Mouse (Mus musculus): ENCODE measurements around the gene Lrrtm3.

Gene Lrrtm3

DNA sequence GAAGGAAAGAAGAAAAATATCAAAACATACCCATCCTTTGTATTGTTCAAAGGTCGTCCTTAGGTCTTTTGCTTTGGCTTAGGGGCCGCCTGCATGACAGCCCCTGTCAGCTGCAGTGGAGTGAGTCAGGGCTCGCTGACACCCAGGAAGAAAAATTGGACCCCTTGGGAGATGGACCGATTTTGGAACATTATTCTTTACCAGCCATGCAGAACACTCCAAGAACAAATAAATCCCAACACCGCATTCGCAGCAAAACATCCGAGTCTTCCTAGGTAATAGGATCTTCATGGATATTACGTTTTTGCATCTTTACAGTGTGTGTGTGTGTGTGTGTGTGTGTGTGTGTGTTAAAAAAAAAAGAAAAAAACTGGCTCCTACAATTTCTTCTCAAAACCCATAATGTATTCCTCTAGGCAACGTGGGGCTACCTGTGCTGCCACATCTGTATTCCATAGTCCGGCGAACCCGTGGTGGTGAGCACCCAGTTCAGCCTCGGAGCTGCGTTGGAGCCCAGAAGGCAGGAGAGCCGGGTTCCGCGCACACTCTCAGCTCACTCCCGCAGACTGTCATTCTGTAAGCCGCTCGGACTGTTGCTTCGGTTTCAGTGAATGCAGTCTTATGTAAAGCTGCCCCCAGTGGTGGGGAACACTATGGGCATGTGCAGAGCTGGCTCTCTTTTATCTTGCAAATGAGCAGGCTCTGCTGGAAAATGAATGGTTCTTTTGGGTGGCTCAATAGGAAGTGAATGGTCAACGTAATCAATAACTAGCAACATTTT, at the start of gene Lrrtm3:
TSS of gene Lrrtm3 (minus strand) at position 598 of the 781 bp plus-strand sequence.
- no peak for DNase-seq (ENCODE audit: extremely low read depth, insufficient read length, low spot score)

DNA sequence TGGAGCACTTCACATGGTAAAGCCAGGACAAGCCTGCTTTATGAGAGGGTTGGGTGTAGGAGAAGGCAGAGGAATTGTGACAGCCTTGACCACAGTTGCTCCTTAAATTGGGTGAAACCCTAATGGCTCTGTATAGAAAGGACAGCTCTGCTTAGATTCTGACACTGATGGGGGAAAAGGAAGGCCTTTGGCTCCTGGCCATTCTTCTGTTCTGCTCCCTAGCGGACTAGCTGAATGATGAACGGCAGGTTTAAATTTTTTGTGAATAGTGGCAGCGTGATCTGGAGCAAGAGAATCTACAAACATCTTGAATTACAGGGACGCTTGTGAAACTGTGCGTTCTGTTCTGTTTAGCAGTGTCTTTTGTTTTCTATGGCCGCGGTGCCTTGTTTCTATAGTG, 45.4 kb upstream of the Lrrtm3 start:
- no peak for DNase-seq (ENCODE audit: extremely low read depth, insufficient read length, low spot score)

DNA sequence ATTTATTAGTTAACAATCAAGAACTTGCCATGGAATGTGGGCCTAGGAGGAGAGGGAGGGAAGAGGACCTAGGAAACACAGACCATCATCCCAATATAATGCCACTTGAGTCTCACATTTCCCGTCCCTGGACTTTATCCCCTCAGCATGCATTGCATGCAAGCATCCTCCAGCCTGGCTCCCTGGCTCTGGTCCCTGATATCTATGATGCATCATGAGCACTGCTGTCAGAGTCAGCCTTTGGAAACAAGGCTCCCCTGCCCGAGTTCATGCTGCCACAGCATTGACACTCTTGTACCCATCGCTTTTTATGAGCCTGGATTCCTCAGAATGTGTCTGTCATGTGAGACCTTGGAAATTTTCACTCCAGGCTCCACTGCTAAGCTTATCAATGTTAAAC, 43.4 kb upstream of the Lrrtm3 start:
- no peak for DNase-seq (ENCODE audit: extremely low read depth, insufficient read length, low spot score)

DNA sequence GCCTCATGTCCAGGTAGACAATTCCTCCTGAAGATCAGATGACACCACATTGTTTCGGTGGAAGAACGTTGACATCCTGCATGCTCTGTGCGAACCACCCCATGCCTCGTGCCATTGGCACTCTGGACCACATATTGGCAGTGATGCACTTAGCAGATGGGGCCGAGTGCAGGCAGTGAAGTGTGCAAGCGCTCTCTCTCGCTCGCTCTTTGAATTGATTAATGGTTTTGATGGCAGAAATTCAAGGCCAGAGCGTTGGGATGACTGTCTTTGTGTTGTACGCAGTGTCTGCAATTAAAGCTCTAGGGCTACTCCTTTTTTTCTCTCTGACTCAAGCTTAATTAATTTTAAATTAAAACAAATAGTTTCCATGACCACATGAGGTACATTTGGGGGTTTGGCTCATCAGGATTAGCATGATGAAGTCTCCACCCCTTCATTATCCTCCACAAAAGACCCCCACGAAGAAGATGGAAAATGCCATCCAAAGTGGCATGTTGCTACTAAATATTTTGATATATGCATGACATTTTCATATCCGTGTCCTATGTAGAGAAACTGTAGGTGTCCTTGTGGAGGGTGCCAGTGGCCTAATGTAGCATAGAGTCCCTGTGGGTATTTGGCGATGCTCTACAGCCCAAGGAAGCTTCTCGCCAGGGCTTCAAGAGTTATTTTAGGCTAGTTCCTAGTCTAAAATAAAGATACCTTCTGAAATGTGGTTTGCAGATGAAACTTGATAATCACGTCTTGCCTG, 40.5 kb upstream of the Lrrtm3 start:
- DNase-seq (ENCODE audit: extremely low read depth, insufficient read length, low spot score): no peak

DNA sequence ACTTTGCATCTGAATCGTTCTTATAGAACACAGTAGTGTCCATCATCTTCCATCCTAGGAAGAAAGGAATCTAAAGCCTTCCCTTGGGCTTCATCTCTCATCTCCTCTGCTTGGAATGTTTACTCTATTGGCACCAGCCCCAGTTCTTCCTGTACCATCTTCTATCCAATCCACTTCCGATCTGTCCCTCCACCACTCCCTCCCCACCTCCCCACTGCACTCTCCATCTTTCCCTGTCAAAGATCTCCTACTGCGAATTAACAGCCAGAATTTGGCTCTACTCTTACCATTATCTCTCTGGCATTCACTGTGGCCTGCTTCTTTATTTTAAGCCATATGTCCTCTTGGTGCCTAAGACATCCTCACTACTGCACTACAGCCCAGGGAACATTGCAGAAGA, 28.8 kb upstream of the Lrrtm3 start:
- no peak for DNase-seq (ENCODE audit: extremely low read depth, insufficient read length, low spot score)

DNA sequence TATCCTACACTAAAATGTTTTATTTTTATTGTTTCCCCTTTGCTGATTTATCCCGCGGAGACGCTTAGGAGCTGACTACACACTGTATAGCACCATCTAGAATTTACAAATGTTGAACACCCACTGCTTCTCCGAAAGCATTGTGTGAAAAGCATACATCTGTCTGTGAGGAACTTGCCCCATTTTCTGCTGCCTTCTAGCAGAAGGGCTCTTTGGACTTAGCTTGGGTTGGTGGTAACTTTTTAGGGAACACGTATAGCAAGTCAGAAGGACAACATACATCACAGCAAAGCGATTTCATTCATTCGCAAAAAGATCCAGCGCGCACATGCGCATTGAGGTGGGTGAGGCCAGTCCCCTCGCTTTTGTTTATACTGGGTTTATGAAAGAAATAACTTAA, 25.2 kb upstream of the Lrrtm3 start:
- DNase-seq (ENCODE audit: extremely low read depth, insufficient read length, low spot score): no peak

DNA sequence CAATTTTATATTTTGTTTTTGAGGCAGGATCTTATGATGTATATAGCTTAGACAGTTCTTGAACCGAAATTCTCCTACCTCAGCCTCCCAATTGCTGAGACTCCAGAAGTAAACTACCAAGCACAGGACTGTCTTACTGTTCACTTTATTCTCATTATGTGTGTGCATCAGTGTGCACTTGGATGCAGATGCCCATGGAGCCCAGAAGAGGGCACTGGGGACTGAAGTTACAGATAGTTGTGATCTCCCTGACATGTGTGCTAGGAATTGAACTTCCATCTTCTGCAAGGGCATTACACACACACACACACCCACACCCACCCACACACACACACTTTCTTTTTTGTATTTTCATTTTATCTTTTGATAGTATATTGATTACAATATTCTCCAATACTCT, 6.5 kb upstream of the Lrrtm3 start:
- no peak for DNase-seq (ENCODE audit: extremely low read depth, insufficient read length, low spot score)

DNA sequence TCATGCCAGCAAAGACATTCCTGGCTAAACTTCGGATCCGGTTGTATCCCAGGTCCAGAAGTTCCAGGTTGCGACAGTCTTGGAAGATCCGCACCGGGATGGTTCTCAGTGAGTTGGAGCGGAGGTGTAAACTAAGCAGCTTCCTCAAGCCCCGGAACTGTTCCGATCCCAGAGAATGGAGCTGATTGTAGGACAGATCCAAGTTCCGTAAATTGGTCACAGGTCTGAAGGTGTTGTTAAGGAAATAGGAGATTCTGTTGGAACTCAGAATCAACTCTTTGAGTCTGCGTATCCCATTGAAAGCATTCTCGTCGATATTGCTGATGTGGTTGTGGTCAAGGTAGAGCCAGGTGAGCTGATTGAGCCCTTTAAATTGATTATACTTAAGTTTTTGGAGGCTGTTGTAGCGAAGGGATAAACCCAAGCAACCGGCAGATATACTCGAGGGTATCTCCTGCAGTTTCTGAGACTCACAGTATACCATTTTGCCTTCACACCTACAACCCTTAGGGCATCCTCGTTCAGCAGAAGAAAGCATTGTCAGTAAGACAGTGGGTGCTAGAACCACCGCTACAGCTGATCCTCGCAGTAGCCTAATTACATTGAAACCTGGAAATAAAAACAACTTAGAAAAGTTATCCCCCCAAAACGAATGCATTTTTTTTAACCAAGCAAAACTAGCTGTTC, 1.2 kb downstream of the Lrrtm3 start:
- DNase-seq (ENCODE audit: extremely low read depth, insufficient read length, low spot score): no peak

DNA sequence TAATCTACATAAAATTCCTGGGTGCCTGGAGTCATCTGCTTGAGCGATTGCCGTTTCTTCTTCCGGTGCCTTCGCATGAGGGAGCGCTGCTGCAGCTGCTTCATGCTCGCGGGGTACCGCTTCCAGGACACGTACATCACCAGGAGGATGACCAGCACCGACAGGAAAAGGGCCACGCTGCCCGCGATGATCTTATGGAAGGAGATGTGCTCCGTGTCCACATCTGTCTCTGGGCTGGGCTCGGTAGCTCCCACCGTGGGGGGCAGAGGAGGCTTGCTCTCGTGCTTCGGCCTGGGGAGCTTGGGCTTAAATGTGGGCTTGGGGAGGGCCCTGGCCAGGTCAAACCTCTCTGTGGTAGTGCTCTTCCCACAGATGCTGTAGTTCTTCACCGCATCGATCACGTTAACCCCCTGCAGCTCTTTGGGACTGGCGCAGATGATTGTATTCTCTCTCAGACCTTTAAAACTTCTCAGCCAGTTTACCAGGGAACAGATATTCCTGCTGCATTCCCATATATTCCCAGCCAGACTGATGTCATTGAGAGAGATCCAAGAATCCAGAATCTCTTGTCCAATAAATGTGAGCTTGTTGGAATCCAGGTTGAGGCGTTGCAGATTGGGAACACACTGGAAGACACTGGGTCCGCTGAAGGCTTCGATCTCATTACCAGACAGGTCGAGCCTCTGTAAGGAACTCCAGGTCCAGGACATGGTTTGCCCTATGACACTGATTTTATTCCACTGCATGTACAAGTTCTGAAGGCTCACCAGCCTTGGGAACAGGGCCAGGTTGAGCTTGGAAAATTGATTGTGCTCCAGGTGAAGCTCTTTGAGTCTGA, 1.9 kb downstream of the Lrrtm3 start:
- no peak for DNase-seq (ENCODE audit: extremely low read depth, insufficient read length, low spot score)

DNA sequence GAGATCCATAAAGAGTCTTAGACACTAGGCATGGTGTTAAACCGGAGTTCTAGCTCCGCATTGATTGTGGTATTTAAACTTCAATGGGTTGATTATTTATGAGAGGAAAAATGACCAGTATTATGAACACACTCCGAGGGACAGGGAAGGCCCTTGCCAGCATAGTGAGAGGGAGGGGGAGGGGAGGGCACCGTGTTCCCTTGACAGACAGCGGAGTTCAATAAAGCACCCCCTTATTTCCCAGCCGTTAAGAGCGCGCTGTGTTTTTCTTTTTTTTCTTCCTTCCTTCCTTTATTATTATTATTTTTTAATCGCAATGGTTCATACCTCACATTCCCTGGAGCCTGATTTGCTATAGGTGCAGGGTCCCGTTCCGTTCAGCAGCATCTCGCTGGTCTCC, 2.6 kb downstream of the Lrrtm3 start:
- no peak for DNase-seq (ENCODE audit: extremely low read depth, insufficient read length, low spot score)

DNA sequence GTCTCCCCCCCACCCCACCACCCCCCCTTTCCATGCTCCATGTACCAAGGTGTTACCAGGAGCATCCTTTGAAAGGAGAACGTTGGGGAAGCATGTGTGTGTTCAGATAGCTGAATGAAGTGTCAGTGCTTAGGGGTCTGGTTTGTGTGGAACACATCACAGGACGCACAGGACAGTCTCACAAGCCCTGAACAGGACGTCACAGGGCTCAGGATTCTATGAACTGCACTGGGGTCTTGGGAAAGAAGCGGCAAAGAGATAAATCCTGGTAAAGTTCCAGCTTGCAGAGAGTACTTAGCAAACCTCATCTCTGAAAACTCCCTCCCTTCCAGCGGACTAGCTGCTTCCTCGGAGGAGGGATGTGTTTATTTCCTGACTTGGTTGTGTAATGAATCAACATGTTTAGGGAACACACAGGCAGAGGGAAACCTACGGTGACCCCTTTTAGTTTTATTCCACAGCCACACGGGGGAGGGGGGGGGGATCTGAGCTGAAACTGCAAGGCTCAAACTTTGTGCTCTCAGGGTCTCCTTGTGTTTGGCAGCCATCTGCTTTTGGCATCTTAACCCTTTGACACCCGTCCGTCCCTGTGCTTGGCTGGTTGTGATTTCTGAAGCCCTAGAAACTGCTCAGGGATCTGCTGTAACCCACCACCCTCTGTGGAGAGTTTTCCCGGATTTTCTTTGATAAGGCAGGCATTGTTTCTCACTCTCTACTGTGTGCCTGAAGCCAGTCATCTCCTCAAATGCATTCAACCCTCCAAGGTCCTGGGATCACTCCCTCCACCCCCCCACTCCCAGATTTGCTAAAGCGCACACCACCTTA, 3.3 kb downstream of the Lrrtm3 start:
- no peak for DNase-seq (ENCODE audit: extremely low read depth, insufficient read length, low spot score)

DNA sequence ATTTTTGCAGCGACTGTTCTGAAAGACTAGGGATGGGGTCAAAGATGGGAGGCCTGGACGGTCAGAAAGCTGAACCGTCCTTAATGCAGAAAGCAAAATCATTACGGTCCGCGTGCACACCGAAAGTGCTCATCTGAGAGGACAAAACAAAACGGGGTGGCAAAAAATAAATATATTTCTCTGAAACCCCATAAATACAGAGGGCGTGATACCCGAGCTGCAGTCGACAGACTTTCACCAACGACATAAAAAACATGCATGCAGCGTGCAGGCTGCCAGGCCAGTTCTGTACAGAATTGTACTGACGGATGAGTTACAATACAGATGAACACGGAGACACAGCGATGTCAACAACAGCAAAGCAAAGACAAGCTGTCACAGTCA, 3.9 kb downstream of the Lrrtm3 start:
- DNase-seq (ENCODE audit: extremely low read depth, insufficient read length, low spot score): no peak

DNA sequence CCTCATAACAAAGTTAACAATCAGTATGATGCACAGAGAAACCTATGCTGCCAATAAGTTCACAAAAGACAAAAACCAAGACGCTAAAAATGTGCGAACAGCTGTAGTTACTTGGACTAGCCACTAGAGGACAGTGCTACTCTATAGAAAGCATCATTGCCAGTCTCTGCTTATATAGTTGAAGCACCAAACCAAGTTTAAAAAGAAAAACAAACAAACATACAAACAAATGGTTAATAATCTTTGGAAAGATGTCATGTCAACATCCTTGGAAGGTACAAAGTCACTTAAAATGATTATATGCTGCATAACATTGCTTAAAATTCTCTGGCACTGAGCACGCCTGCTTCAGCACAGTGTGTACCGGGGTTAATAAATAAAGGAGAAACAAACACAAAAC, 5.6 kb downstream of the Lrrtm3 start:
- no peak for DNase-seq (ENCODE audit: extremely low read depth, insufficient read length, low spot score)

DNA sequence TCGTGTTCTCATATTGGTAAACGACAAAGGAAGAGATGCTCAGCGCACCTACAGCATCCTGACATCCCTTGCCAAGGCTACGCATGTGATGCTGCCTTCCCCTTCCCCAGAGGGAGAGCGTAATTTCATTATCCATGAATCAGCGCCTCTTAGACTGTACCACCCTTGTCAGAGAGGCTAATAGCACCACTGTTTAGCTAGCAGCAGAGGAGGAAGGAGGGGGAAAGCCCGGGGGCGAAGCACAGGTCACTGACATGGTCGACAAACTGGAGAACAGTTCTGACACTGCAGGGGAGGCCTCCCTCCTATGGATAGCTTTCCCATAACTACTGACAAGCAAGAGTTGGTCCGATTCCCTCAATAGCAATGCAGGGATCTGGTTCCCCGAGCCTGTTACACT, 6.3 kb downstream of the Lrrtm3 start:
- no peak for DNase-seq (ENCODE audit: extremely low read depth, insufficient read length, low spot score)

DNA sequence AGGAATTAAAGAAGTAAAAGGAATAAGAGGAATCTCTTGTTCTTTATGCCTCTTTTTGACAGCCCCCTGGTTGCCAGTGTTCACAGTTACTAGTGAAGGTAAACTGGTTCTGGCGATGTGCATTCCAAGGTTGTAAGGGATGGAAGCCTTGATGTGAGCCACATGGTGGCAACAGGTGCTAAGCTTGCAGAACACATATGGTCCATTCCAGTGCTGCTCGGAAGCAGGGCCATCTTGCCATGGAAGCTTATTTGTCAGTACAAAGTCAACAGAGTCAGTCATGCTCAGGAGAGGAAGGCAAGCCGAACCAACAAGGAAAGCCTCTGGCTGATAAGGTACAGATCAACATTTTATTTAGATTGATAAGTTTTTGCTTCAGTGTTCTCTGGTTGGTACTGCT, 7.7 kb downstream of the Lrrtm3 start:
- DNase-seq (ENCODE audit: extremely low read depth, insufficient read length, low spot score): no peak

DNA sequence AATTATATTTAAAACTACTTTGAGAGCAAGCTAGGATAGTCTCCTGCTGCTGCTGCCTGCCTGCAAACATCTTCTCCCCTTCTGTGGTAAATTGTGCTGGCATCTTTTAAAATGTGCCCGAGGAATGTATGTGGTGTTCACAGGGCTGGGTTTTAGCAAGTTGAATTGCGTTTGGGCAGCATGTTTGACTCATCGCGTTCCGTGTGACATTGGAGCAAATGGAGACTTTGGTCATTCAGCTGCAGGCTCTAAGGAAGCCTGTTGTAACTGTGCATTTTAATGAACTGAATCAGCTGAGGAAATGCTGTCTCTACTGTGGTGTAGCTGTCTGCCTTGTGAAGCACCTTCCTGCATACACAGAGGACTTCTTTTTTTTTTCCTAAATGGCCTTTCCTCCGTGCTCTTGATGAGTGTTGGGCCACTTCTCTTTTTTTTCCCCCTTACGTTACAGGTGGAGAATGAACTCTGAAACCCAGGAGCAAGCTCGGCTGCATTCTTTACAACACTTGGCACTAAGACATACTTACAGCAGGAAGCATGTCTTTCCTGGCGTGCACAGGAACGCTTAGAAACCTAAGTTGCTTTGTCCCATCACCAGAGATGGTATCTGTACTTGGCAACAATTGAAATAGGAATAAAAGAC, 13.5 kb downstream of the Lrrtm3 start:
- DNase-seq (ENCODE audit: extremely low read depth, insufficient read length, low spot score): peak; percentile 61

DNA sequence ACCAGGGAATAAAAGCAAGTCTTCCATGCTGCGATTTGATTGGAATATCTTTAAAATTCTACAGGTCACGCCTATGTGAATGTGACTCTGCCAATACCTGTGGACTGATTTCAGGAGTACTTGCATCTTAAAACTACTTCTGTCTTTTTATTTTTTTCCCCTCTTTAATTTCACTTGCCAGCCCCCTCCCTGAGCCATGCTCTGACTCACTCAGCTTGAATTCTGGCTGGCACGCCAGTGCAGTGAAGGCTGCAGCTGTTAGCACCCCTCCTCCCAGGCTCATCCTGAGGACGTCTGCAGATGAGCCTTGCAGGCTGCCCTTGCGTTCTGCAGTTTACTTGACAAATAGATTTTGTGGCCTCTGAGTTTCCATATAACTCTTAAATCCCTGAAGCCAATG, 14.1 kb downstream of the Lrrtm3 start:
- DNase-seq (ENCODE audit: extremely low read depth, insufficient read length, low spot score): peak; percentile 71

DNA sequence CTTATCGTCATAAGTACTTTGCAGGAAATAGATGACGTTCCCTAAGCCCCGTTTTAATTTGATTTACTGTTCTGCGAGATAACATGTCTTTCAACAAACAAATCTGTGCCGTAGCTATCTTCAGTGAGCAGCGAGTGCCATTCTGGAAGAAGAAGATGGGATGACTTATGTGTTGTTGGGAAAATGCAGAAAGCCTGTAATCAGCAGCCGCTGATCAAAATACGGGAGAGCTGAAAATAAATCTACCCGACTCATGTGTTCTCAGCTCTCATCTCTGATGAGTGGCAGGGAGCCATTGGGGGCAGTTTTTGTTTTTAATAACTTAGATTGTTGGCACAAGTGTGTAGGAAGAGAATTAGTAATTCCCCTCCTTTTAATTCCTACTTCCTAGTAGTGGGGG, 26.4 kb downstream of the Lrrtm3 start:
- no peak for DNase-seq (ENCODE audit: extremely low read depth, insufficient read length, low spot score)

DNA sequence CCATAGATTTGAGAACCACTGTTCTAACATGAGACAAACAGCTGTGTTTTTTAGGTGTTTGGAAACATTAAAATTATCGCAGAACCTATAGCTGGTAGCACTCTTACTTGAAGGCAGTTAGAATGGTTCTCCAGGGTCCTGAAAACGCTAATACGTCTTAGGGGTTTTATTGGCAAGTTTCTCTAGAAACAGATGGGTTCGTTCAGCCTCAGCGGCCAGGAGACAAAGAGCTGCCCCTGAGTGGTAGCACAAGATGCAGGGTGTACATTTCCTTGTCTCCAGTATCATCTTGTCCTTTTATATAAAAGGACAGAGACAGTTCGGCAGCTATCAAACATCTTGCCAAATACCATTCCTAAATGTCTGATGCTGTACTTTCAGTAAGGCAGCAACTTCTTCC, 40.1 kb downstream of the Lrrtm3 start:
- DNase-seq (ENCODE audit: extremely low read depth, insufficient read length, low spot score): no peak

DNA sequence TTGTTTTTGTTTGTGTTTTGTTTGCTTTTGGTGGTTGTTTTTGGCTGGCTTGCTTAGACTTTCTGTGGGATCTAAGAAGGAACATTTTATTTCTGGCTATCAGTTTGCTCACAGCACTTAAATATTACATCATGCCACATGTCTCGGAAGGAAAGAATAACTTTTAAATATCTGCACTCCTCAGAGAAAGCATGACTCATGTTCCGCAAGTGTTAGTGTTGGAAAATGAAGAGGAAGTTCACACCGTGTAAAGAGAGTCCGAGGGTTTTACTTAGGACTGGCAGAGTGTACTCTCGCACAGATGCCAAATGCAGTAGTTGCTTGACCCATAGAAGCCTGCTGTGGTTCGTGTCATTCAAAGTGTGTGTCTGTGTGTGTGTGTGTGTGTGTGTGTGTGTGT, 40.9 kb downstream of the Lrrtm3 start:
- DNase-seq (ENCODE audit: extremely low read depth, insufficient read length, low spot score): peak; percentile 41

Data from 3134 (cell line).